Mouse (Mus musculus) cortical plate, adult 2 months (tissue): ENCODE data around the gene Stk11. TPM values are rescaled to one million over a fixed set of nuclear protein-coding genes. Genes with fewer than 3 reads are reported as not detected.

Experiments used
- H3K27ac ChIP-seq: fragments of 200-500 bp; 2 replicates; pipeline ENCODE4 v1.5.1; 2012; ENCODE audit warnings: low read length, control low read depth, inconsistent platforms; ENCODE audit not compliant: insufficient read depth
- H3K4me1 ChIP-seq: fragments of 200-500 bp; 2 replicates; pipeline ENCODE4 v1.6.1; 2011; ENCODE audit warnings: low read length; ENCODE audit not compliant: control insufficient read depth, insufficient read depth
- H3K4me3 ChIP-seq: fragments of 200-500 bp; 2 replicates; pipeline ENCODE4 v1.5.1; 2011; ENCODE audit warnings: mild to moderate bottlenecking, low read length, control low read depth; ENCODE audit not compliant: insufficient read depth
- CTCF ChIP-seq: fragments of 200-500 bp; IDR thresholded peaks from 2 replicates; pipeline ENCODE4 v1.5.1; 2011; ENCODE audit warnings: mild to moderate bottlenecking, control low read depth, low read length; ENCODE audit not compliant: insufficient read depth; ENCODE audit errors: extremely low read depth
- POLR2A ChIP-seq: fragments of 200-500 bp; IDR thresholded peaks from 2 replicates; pipeline ENCODE4 v1.6.1; 2011; ENCODE audit warnings: mild to moderate bottlenecking, low read length, control low read depth; ENCODE audit not compliant: insufficient read depth; ENCODE audit errors: extremely low read depth
- polyA plus RNA-seq: library from polyadenylated mRNA; depleted of rRNA; stranded (reverse); fragments of >200 nt; gene quantifications from 2 replicates; pipeline ENCODE4 v1.2.3, GENCODE M21; 2012; rRNA removed

The Stk11 gene
- polyA plus RNA-seq, 1 experiment, result 94.2 TPM

GRCm38 (mm10) chr10:80179068-80180051, 63.8 kb downstream of the Stk11 start, which contains the start of gene Efna2:
Efna2 (plus strand) TSS chr10:80179482.
- TF ChIP-seq POLR2A (no peak), CTCF (no peak)
- H3K27ac ChIP-seq, result peak within 1 kb of the TSS; percentile 42; the same call in 1 of the 2 replicates
- peak within 1 kb of the TSS; percentile 54 for H3K4me3 ChIP-seq
- peaks cover 7% of the 10 kb centered on the region; the same call in 1 of the 2 replicates for H3K4me1 ChIP-seq

Other genes with a start within 250 kb of the Stk11 start
- 4.3 and 5.2 TPM in 2 replicates for gene Prtn3, start 241.3 kb upstream of the Stk11 start, polyA plus RNA-seq
- 79.9 and 80.5 TPM in 2 replicates for gene Plppr3, start 241.2 kb upstream of the Stk11 start, polyA plus RNA-seq
- gene Elane, start 229.6 kb upstream of the Stk11 start, polyA plus RNA-seq, result not detected in 2 replicates
- gene Cfd, start 224.9 kb upstream of the Stk11 start, polyA plus RNA-seq, result 0.40 and 1.6 TPM in 2 replicates
- gene Med16, start 206.9 kb upstream of the Stk11 start, polyA plus RNA-seq, result 64.8 and 68.2 TPM in 2 replicates
- gene Gm26602, start 204.9 kb upstream of the Stk11 start, polyA plus RNA-seq, result not detected in 2 replicates
- gene Kiss1r, start 198.8 kb upstream of the Stk11 start, polyA plus RNA-seq, result 12.1 and 12.5 TPM in 2 replicates
- 425 TPM in 2 replicates for gene R3hdm4, start 194.6 kb upstream of the Stk11 start, polyA plus RNA-seq
- gene Arid3a, start 188.8 kb upstream of the Stk11 start, polyA plus RNA-seq, result 3.1 and 3.2 TPM in 2 replicates
- gene Wdr18, start 155.7 kb upstream of the Stk11 start, polyA plus RNA-seq, result 60.9 and 63.2 TPM in 2 replicates
- 0.21 and 0.40 TPM in 2 replicates for gene Grin3b, start 145.1 kb upstream of the Stk11 start, polyA plus RNA-seq
- 168 and 183 TPM in 2 replicates for gene Tmem259, start 131.5 kb upstream of the Stk11 start, polyA plus RNA-seq
- 8.0 and 9.0 TPM in 2 replicates for gene Cnn2, start 127.2 kb upstream of the Stk11 start, polyA plus RNA-seq
- gene Abca7, start 119.3 kb upstream of the Stk11 start, polyA plus RNA-seq, result 10.9 and 11.5 TPM in 2 replicates
- gene Arhgap45, start 99.2 kb upstream of the Stk11 start, polyA plus RNA-seq, result 6.6 and 7.2 TPM in 2 replicates
- gene Polr2e, start 76.0 kb upstream of the Stk11 start, polyA plus RNA-seq, result 236 and 245 TPM in 2 replicates
- gene Gpx4, start 68.6 kb upstream of the Stk11 start, polyA plus RNA-seq, result 890 and 934 TPM in 2 replicates
- gene Sbno2, start 10.2 kb upstream of the Stk11 start, polyA plus RNA-seq, result 22.9 and 24.4 TPM in 2 replicates
- gene Atp5d, start 22.8 kb downstream of the Stk11 start, polyA plus RNA-seq, result 620 and 641 TPM in 2 replicates
- gene Cbarp, start 25.0 kb downstream of the Stk11 start, polyA plus RNA-seq, result 274 and 285 TPM in 2 replicates
- gene Midn, start 32.5 kb downstream of the Stk11 start, polyA plus RNA-seq, result 26.6 and 33.8 TPM in 2 replicates
- gene Cirbp, start 50.2 kb downstream of the Stk11 start, polyA plus RNA-seq, result 150 and 180 TPM in 2 replicates
- 13.1 and 13.9 TPM in 2 replicates for gene 1600002K03Rik, start 57.1 kb downstream of the Stk11 start, polyA plus RNA-seq
- 7.7 and 8.5 TPM in 2 replicates for gene Efna2, start 63.7 kb downstream of the Stk11 start, polyA plus RNA-seq
- gene Mum1, start 110.6 kb downstream of the Stk11 start, polyA plus RNA-seq, result 36.9 and 37.1 TPM in 2 replicates
- gene Ndufs7, start 133.3 kb downstream of the Stk11 start, polyA plus RNA-seq, result 417 and 424 TPM in 2 replicates
- 43.9 and 59.6 TPM in 2 replicates for gene Gamt, start 145.2 kb downstream of the Stk11 start, polyA plus RNA-seq
- gene Dazap1, start 145.7 kb downstream of the Stk11 start, polyA plus RNA-seq, result 65.4 and 70.8 TPM in 2 replicates
- gene Rps15, start 176.7 kb downstream of the Stk11 start, polyA plus RNA-seq, result 2,242 and 2,263 TPM in 2 replicates
- 54.9 and 55.2 TPM in 2 replicates for gene Apc2, start 180.2 kb downstream of the Stk11 start, polyA plus RNA-seq
- 51.9 and 52.3 TPM in 2 replicates for gene 2310011J03Rik, start 204.7 kb downstream of the Stk11 start, polyA plus RNA-seq
- gene Pcsk4, start 213.7 kb downstream of the Stk11 start, polyA plus RNA-seq, result 13.1 and 13.9 TPM in 2 replicates
- 5.7 and 6.3 TPM in 2 replicates for gene Reep6, start 214.2 kb downstream of the Stk11 start, polyA plus RNA-seq
- 7.9 and 9.4 TPM in 2 replicates for gene Adamtsl5, start 232.6 kb downstream of the Stk11 start, polyA plus RNA-seq
- 36.3 and 40.3 TPM in 2 replicates for gene Plk5, start 240.7 kb downstream of the Stk11 start, polyA plus RNA-seq